Mouse (Mus musculus) thymus, adult 2 months (tissue): ENCODE data around the gene Lmln. TPM values are rescaled to one million over a fixed set of nuclear protein-coding genes. Genes with fewer than 3 reads are reported as not detected.
"Not testable (repeated sequence)": the region's sequence is repeated elsewhere in the genome, so short reads cannot be mapped to it uniquely, and the experiment has no call there.

Experiments used
- DNase-seq: peaks from one replicate; pipeline ENCODE4 v3.0.0; 2021
- H3K27ac ChIP-seq: fragments of 200-500 bp; 2 replicates; pipeline ENCODE4 v1.5.1; 2012; ENCODE audit warnings: low read length, control low read depth; ENCODE audit not compliant: control insufficient read depth, insufficient read depth
- H3K27me3 ChIP-seq: fragments of 200-500 bp; 2 replicates; pipeline ENCODE4 v1.6.1; 2012; ENCODE audit warnings: mild to moderate bottlenecking, low read length, moderate library complexity, mixed read lengths; ENCODE audit not compliant: control insufficient read depth, insufficient read depth
- H3K36me3 ChIP-seq: fragments of 200-500 bp; 2 replicates; pipeline ENCODE4 v1.6.1; 2012; ENCODE audit warnings: mild to moderate bottlenecking, low read length, moderate library complexity; ENCODE audit not compliant: control insufficient read depth, insufficient read depth
- H3K4me1 ChIP-seq: fragments of 200-500 bp; replicated peaks from 2 replicates; pipeline ENCODE4 v1.6.1; 2012; ENCODE audit warnings: low read length; ENCODE audit not compliant: control insufficient read depth, insufficient read depth
- H3K4me3 ChIP-seq: fragments of 200-500 bp; 2 replicates; pipeline ENCODE4 v1.5.1; 2012; ENCODE audit warnings: mild to moderate bottlenecking, low read length, control low read depth, moderate library complexity; ENCODE audit not compliant: control insufficient read depth, insufficient read depth
- CTCF ChIP-seq: fragments of 200-500 bp; IDR thresholded peaks from 2 replicates; pipeline ENCODE4 v1.5.1; 2012; ENCODE audit warnings: mild to moderate bottlenecking, control low read depth, low read length, moderate library complexity, borderline replicate concordance; ENCODE audit not compliant: control insufficient read depth, poor library complexity, insufficient read depth; ENCODE audit errors: extremely low read depth
- POLR2A ChIP-seq: fragments of 200-500 bp; IDR thresholded peaks from 2 replicates; pipeline ENCODE4 v1.6.1; 2012; ENCODE audit warnings: mild to moderate bottlenecking, low read length, control low read depth, moderate library complexity; ENCODE audit not compliant: control insufficient read depth, poor library complexity, insufficient read depth; ENCODE audit errors: extremely low read depth
- WGBS: fragments of 180-500 bp; shearing (Covaris S2); methylation state at CpG from one replicate; pipeline ENCODE4 v1.1.7; 2018; 5-methylcytosine and 5-hydroxymethylcytosine counted together
- polyA plus RNA-seq: library from polyadenylated mRNA; depleted of rRNA; stranded (reverse); fragments of >200 nt; gene quantifications from 2 replicates; pipeline ENCODE4 v1.2.3, GENCODE M21; 2012; rRNA removed

The Lmln gene
- polyA plus RNA-seq, 1 experiment: 2.2 TPM

DNA sequence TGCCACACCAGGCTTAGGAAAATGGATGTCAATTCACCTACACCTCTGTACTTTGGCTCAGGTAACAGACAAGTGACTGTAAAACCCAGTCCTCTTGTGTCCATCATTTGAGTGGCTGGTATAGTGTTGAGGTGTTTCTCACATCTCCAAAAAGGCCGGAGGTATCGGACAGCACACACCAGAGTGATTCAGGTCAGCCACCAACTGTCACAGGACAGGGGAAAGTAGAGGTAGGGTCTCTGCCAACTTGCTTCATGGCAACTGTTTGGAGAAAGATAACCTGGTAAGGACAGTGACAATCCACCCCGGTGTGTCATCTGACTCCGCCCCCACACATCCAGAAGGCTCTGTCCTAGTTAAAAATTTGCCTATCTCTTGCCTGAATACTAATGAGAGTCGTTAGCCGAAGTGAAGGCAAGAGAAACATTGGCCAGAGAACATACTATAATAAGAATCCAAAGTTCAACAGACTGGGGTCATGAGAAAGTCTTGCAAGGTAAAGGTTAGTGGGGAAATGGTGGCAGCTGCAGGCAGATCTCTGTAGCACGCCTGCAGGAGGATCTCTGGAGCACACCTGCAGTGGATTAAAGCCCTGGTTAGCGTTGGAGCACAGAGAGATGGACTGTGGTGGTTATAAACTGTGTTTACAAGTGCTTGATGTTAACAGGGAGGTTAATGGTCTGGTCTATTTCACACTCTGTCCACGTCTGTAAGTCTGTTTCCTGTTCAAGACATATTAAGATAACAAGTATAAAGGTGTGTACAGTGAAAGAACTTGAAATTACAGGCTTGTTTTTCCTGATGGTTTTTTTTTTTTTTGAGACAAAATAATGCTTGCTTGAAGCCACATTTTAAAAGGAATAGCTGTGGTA lies 108.6 kb downstream of the Lmln start:
- no peaks in the 10 kb centered on the region for H3K4me1 ChIP-seq
- no peak for DNase-seq
- H3K27me3 ChIP-seq: no peaks in the 10 kb centered on the region
- H3K4me3 ChIP-seq: no peak overlapping the region
- 79% methylated on average over 9 of the region's 9 CpGs for WGBS
- no peaks in the 10 kb centered on the region for H3K36me3 ChIP-seq
- H3K27ac ChIP-seq: no peak overlapping the region
- no peak for TF ChIP-seq POLR2A
- no peak for TF ChIP-seq CTCF

DNA sequence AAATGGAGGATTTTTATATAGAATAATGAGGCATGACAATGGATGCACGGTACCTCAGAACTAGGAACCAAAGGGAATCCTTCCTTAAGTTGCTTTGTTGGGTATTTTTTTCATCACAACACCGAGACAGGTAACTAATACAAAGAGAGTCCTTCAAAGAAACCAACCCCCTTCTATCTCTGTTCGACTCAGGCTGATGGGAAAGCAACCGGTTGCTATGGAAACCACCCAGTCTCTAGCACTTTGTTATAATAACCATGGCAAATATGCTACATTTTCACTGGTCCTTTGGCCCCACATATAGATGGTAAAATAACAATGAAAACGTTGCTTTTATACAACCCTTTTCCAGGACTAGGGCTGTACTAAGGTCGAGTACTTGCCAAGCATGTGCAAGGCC lies 109.5 kb downstream of the Lmln start:
- Histone ChIP-seq H3K27ac (no peak overlapping the region), H3K36me3 (no peaks in the 10 kb centered on the region), H3K4me1 (no peaks in the 10 kb centered on the region), H3K4me3 (no peak overlapping the region), H3K27me3 (no peaks in the 10 kb centered on the region)
- 92% methylated on average over 6 of the region's 6 CpGs for WGBS
- TF ChIP-seq CTCF (no peak), POLR2A (no peak)
- no peak for DNase-seq

DNA sequence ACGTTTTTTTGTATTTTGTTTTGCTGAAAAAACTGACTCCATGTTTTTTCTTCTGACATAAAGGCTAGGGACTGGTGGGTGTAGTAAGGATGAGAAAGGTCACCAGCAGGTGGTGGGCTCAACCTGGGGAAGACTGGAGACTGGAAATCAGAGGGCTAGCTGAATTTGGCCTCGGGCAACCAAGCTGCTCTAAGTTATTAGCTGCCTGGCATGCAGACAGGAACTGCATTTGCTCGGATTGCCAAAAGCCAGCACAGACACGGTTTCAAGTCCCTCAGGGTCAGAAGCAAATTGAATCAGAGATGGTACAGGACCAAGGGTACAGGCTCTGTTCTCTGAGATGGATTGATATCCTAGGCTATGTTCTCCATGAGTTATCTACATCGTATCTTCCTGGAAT lies 110.8 kb downstream of the Lmln start:
- Histone ChIP-seq H3K27ac (no peak overlapping the region), H3K4me3 (no peak overlapping the region), H3K27me3 (no peaks in the 10 kb centered on the region), H3K36me3 (no peaks in the 10 kb centered on the region), H3K4me1 (peaks cover 1% of the 10 kb centered on the region)
- WGBS: 91% methylated on average over 5 of the region's 5 CpGs
- DNase-seq: no peak
- TF ChIP-seq CTCF (no peak), POLR2A (no peak)

DNA sequence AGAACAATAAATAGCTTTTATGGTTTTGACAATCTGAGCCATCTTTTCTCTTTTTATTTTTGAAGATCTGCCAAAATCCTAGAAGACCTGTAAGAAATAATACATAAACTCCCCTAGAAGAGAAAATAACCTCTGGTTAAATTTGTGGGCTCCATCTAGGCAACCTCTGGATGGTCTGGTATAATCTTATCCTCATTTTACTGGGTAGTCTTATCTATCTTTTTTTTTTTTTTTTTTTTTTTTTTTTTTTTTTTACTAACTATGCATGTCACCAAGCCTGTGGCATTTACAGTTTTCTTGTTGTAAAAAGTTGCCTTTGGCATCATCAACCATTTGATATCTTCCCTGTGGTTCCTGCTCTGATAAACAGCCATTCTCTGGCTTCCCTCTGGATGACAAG lies 112.4 kb downstream of the Lmln start:
- H3K4me3 ChIP-seq: no peak overlapping the region
- no peaks in the 10 kb centered on the region for H3K27me3 ChIP-seq
- H3K36me3 ChIP-seq: no peaks in the 10 kb centered on the region
- TF ChIP-seq POLR2A: no peak
- TF ChIP-seq CTCF: no peak
- DNase-seq: no peak
- H3K27ac ChIP-seq: no peak overlapping the region
- peaks cover 5% of the 10 kb centered on the region for H3K4me1 ChIP-seq

DNA sequence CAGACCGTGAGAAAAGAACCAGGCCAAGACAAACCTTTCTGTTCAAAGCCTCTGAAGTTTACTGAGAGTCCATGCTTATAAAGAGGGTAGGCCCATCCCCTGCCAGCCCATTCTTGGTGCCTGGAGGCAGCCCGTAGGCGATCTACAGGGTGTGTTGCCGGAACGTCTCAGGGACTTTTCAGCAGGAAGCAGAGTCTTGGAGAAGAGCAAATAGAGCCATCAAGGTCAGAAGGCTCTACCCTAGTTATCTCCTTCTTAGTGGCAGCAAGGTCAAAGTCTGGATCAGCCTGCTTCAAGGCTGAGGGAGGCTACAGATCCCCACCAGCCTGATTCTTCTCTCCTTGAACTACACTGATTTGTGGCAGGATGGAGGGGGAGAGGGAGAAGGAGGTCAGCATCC lies 114.5 kb downstream of the Lmln start:
- not testable (repeated sequence) for DNase-seq, H3K4me1 ChIP-seq, H3K27me3 ChIP-seq, H3K4me3 ChIP-seq, H3K27ac ChIP-seq, H3K36me3 ChIP-seq
- WGBS: 99% methylated on average over 5 of the region's 5 CpGs

Other genes starting within 250 kb of the Lmln start
- gene Fyttd1, start 185.0 kb upstream of the Lmln start, polyA plus RNA-seq: 8.4 and 8.8 TPM in 2 replicates
- 33.9 and 36.4 TPM in 2 replicates for gene Rubcn, start 184.8 kb upstream of the Lmln start, polyA plus RNA-seq
- gene Lrch3, start 148.4 kb upstream of the Lmln start, polyA plus RNA-seq: 41.3 and 43.2 TPM in 2 replicates
- 0.12 and 0.14 TPM in 2 replicates for gene Iqcg, start 6.3 kb upstream of the Lmln start, polyA plus RNA-seq
- 328 and 393 TPM in 2 replicates for gene Rpl35a, start 6.1 kb upstream of the Lmln start, polyA plus RNA-seq
- 26.5 and 28.8 TPM in 2 replicates for gene Osbpl11, start 122.5 kb downstream of the Lmln start, polyA plus RNA-seq
- gene Snx4, start 188.9 kb downstream of the Lmln start, polyA plus RNA-seq: 16.3 and 17.3 TPM in 2 replicates